Mouse (Mus musculus) midbrain, postnatal 0 days (tissue): ENCODE measurements at regions not wholly inside any gene's neighbourhood (a gene's known extent, or its start where the extent isn't known, plus 50 kb on each side); places are given as distances from the start of the nearest gene placed in this dataset.
A peak's percentile ranks its signal among the peaks of the same experiment; 100 is the strongest.
"Not testable (repeated sequence)": the region's sequence is repeated elsewhere in the genome, so short reads cannot be mapped to it uniquely, and the experiment has no call there.

Experiments used
- ATAC-seq: fragments of 200-750 bp; cut with Nextera tagmentation; 2 replicates; pipeline ENCODE4 v1.8.0; 2017; ENCODE audit warnings: moderate number of reproducible peaks, mild to moderate bottlenecking, moderate TSS enrichment, moderate library complexity; ENCODE audit not compliant: low FRiP score
- DNase-seq: peaks from one replicate; pipeline ENCODE4 v3.0.0-alpha.2; 2015; ENCODE audit warnings: low spot score
- H3K27ac ChIP-seq: fragments of 300-500 bp; sonication (generic); 2 replicates; pipeline ENCODE4 v1.5.1; 2014; ENCODE audit warnings: low read depth, mild to moderate bottlenecking, low read length, mixed read lengths
- H3K27me3 ChIP-seq: fragments of 300-500 bp; sonication (generic); 2 replicates; pipeline ENCODE4 v1.6.1; 2014; ENCODE audit warnings: low read length, control low read depth, mixed read lengths; ENCODE audit not compliant: insufficient read depth
- H3K36me3 ChIP-seq: fragments of 300-500 bp; sonication (generic); 2 replicates; pipeline ENCODE4 v1.6.1; 2014; ENCODE audit warnings: low read length, control low read depth, mixed read lengths; ENCODE audit not compliant: insufficient read depth
- H3K4me1 ChIP-seq: fragments of 300-500 bp; sonication (generic); 2 replicates; pipeline ENCODE4 v1.6.1; 2014; ENCODE audit warnings: mild to moderate bottlenecking, control low read depth, antibody characterized with exemption, low read length, mixed read lengths; ENCODE audit not compliant: insufficient read depth
- H3K4me2 ChIP-seq: fragments of 300-500 bp; sonication (generic); 2 replicates; pipeline ENCODE4 v1.6.1; 2014; ENCODE audit warnings: low read depth, mild to moderate bottlenecking, low read length, mixed read lengths; ENCODE audit not compliant: poor library complexity, severe bottlenecking
- H3K4me3 ChIP-seq: fragments of 300-500 bp; sonication (generic); 2 replicates; pipeline ENCODE4 v1.5.1; 2014; ENCODE audit warnings: low read depth, mild to moderate bottlenecking, low read length, moderate library complexity
- H3K9ac ChIP-seq: fragments of 300-500 bp; sonication (generic); replicated peaks from 2 replicates; pipeline ENCODE4 v1.6.1; 2014; ENCODE audit warnings: mild to moderate bottlenecking, low read length, moderate library complexity, mixed read lengths; ENCODE audit not compliant: poor library complexity, severe bottlenecking
- H3K9me3 ChIP-seq: fragments of 300-500 bp; sonication (generic); 2 replicates; pipeline ENCODE4 v1.6.1; 2016; ENCODE audit warnings: low read length, control low read depth
- CTCF ChIP-seq: IDR thresholded peaks from 2 replicates; pipeline ENCODE4 v1.5.1; 2016; ENCODE audit warnings: antibody characterized with exemption, mild to moderate bottlenecking
- whole genome bisulfite sequencing: fragments of 180-500 bp; shearing (Covaris S2); extraction: QIAGEN DNeasy Blood & Tissue Kit; methylation state at CpG from one replicate; pipeline ENCODE4 v1.1.7; 2014; 5-methylcytosine and 5-hydroxymethylcytosine counted together

GRCm38 (mm10) chrX:70606349-70606748, 129.4 kb upstream of the Tmem185a start:
- DNase-seq = no peak
- Histone ChIP-seq H3K9ac (no peak overlapping the region), H3K27me3 (no peaks in the 10 kb centered on the region), H3K4me2 (no peak overlapping the region), H3K4me3 (no peak overlapping the region), H3K27ac (no peak overlapping the region), H3K9me3 (no peaks in the 10 kb centered on the region), H3K36me3 (no peaks in the 10 kb centered on the region), H3K4me1 (no peaks in the 10 kb centered on the region)
- no peak for ATAC-seq
- TF ChIP-seq CTCF = no peak
- 73% methylated on average over 1 of the region's 1 CpGs for WGBS

DNA sequence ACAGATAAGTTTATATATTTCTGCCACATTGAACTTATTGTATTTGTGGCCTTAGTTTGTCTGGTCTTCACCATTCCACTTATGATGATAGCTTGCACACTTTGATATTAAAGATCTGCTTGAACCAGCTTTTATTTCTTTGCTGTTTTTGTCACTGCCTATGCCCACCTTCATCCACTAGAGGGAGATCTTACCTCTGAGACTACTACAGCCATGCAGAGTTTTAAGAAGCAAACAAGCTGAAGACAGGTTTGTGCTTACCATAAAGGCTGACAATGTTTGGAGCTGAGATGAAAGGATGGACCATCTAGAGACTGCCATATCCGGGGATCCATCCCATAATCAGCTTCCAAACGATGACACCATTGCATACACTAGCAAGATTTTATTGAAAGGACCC, 105.4 kb upstream of the Tmem185a start:
- not testable (repeated sequence) for H3K4me1 ChIP-seq, H3K9ac ChIP-seq, ATAC-seq, H3K4me2 ChIP-seq, H3K9me3 ChIP-seq, H3K27ac ChIP-seq, H3K4me3 ChIP-seq, H3K36me3 ChIP-seq, H3K27me3 ChIP-seq
- 7% methylated on average over 2 of the region's 2 CpGs for WGBS
- TF ChIP-seq CTCF = peak; percentile 86
- peak; percentile 62 for DNase-seq

- WGBS = 75% methylated on average over 1 of the region's 1 CpGs
- H3K9me3 ChIP-seq = no peaks in the 10 kb centered on the region
- TF ChIP-seq CTCF = no peak
- ATAC-seq = no peak
- H3K27ac ChIP-seq = no peak overlapping the region
- H3K4me2 ChIP-seq = no peak overlapping the region
- H3K4me3 ChIP-seq = no peak overlapping the region
- no peak overlapping the region for H3K9ac ChIP-seq
- no peaks in the 10 kb centered on the region for H3K36me3 ChIP-seq
- no peaks in the 10 kb centered on the region for H3K4me1 ChIP-seq
- no peak for DNase-seq
- H3K27me3 ChIP-seq = no peaks in the 10 kb centered on the region
These were observed 103.2 kb upstream of the Tmem185a start for GRCm38 (mm10) chrX:70580171-70580570.

GRCm38 (mm10) chrX:70574243-70574642, 97.3 kb upstream of the Tmem185a start:
- not testable (repeated sequence) for ATAC-seq

GRCm38 (mm10) chrX:70570586-70570985, 93.6 kb upstream of the Tmem185a start:
- 82% methylated on average over 3 of the region's 4 CpGs for WGBS
- H3K4me1 ChIP-seq, H3K9me3 ChIP-seq, H3K4me2 ChIP-seq, H3K9ac ChIP-seq, H3K4me3 ChIP-seq, DNase-seq, H3K27ac ChIP-seq, H3K36me3 ChIP-seq, ATAC-seq, H3K27me3 ChIP-seq: not testable (repeated sequence)

More at GRCm38 (mm10) chrX:70574243-70574642, 97.3 kb upstream of the Tmem185a start:
- not testable (repeated sequence) for H3K9ac ChIP-seq, H3K9me3 ChIP-seq, H3K27ac ChIP-seq, DNase-seq, H3K4me1 ChIP-seq, H3K4me3 ChIP-seq, H3K4me2 ChIP-seq, H3K36me3 ChIP-seq, H3K27me3 ChIP-seq
- WGBS = no CpG with 5 or more reads among the region's 6 CpGs

DNA sequence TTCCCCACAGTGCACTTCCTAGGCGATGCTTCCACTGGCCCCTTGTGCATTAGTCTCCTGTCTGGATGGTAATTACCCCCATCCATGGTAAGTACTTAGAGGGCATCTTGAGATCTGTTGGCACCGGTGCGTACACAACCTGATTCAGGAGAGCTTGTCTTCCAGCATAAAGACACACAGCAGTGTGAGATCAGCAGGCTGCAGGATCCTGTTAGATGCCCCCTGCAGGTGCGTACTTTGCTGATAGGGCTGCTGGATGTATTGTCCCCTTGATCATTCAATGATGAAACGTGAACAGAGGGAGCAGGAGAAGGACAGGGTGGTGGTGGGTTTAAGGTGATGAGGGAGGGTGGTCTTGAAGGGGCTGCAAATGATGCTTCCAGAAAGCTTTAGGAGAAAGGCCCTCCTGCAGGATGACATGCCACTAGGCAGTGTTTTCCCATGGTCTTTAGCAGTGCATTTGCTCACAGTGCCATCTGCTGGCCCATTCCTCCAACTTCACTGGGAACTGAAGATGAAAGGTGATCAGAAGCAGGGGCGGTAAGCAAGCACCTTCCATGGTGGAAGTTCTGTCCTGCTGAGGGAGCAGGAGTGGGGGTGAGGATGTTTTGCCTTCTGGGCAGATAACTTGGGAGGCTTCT, 92.5 kb upstream of the Tmem185a start:
- 62% methylated on average over 4 of the region's 6 CpGs for WGBS
- TF ChIP-seq CTCF = peak; percentile 48
- DNase-seq, H3K4me3 ChIP-seq, H3K9ac ChIP-seq, H3K9me3 ChIP-seq, H3K4me2 ChIP-seq, H3K27me3 ChIP-seq, H3K4me1 ChIP-seq, H3K36me3 ChIP-seq, H3K27ac ChIP-seq: not testable (repeated sequence)
- ATAC-seq = peak; percentile 69
